Mouse (Mus musculus): Measurements from ENCODE around the gene Mei1.

- TF ChIP-seq POLR2A (IDR thresholded peaks at IDR 0.05; ENCODE audit: insufficient read length, low read depth), result no peak
- no peak for TF ChIP-seq E2F4 (IDR thresholded peaks at IDR 0.05; ENCODE audit: insufficient read depth)
- TF ChIP-seq USF1 (IDR thresholded peaks at IDR 0.05; ENCODE audit: low read depth), result no peak
- no peak for TF ChIP-seq TCF12 (IDR thresholded peaks at IDR 0.05; ENCODE audit: insufficient read depth, poor library complexity, severe bottlenecking)
These were observed 15.8 kb downstream of the Mei1 start for GRCm38 (mm10) chr15:82085606-82086005.

All from myocyte (in vitro differentiated cells).